Mouse (Mus musculus): ENCODE data around the gene Ipo4. TPM values are rescaled to one million over a fixed set of nuclear protein-coding genes. Genes with fewer than 3 reads are reported as not detected.

Ipo4 gene
- polyA plus RNA-seq, 1 experiment from 2014 or later: 67.1 TPM

DNA sequence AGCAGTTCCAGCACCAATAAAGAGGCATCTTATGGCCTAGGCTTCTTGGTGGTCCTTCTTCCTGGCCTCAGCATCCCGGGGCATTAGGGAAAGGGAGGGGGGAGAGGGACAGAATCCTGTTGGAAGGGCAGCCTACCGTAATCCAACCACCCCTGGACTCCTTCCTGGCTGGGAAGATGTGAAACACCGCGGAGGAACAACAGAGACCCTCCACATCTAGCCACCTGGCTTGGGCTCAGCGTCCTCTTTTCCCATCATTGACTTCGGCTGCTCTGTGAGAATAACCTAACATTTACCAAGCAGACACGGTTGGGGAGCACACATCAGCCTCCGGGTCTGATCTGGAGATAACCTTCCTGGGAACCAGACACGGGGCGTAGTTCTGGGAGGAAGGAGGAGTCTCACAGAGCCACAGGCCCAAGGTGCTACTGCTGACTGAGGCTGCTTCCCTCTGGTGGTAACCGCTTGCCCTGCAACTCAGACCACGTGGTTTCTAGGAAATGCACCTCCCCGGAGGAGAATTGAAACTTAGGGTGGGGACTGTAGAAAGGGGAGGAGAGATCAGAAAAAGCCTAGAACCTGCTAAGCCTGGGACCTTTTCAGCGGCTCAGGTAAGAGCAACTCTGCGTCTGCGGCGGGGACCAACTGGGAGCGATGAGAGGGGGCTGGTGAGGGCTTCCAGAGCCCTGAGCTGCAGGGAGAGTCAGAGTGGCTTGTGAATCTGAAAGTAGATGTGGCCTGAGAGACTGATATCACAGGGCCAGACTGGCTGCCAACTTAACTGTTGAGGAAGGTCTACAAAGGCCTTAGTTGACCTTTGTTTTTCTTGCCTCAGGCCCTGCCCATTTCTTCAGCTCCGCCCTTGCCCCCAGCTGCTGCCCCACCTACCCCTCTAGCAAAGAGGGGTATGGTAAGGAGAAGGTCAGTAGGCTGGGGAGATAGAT lies 31.9 kb downstream of the Ipo4 start:
- H3K9me3 ChIP-seq: no peaks in the 10 kb centered on the region
- peak; percentile 78 for ATAC-seq (ENCODE audit: extremely low read depth, insufficient number of reproducible peaks, low FRiP score, low TSS enrichment)
- H3K4me1 ChIP-seq: peaks cover 17% of the 10 kb centered on the region
- H3K4me2 ChIP-seq: peak overlapping the region; percentile 72
- 14% methylated on average over 19 of the region's 19 CpGs for WGBS
- H3K27me3 ChIP-seq (replicated peaks): no peaks in the 10 kb centered on the region
- H3K27ac ChIP-seq (replicated peaks): peak overlapping the region; percentile 84
- H3K36me3 ChIP-seq: peaks cover 88% of the 10 kb centered on the region
- peak overlapping the region; percentile 81 for H3K9ac ChIP-seq
- H3K4me3 ChIP-seq: peak overlapping the region; percentile 54

DNA sequence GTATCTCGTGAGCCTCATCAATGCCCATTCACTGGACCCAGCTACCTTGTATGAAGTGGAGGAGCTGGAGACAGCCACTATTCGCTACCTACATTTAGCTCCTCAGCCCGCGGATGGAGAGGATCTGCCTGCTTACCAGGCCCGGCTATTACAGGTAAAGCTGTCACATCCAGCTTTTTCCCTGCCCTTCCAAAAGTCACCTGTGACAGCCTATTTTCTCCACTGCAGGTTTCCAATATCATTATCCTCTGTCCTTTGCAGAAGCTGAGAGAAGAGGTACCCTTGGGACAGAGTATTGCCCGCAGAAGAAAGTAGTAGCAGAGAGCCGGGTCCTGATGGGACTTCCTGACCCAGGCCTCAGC lies 32.5 kb downstream of the Ipo4 start, which contains the start of gene Irf9:
Gene Irf9 (plus strand): TSS at position 301 of the 362 bp plus-strand sequence.
- peaks cover 88% of the 10 kb centered on the region for H3K36me3 ChIP-seq
- 79% methylated on average over 7 of the region's 7 CpGs for WGBS
- no peaks in the 10 kb centered on the region for H3K27me3 ChIP-seq (replicated peaks)

DNA sequence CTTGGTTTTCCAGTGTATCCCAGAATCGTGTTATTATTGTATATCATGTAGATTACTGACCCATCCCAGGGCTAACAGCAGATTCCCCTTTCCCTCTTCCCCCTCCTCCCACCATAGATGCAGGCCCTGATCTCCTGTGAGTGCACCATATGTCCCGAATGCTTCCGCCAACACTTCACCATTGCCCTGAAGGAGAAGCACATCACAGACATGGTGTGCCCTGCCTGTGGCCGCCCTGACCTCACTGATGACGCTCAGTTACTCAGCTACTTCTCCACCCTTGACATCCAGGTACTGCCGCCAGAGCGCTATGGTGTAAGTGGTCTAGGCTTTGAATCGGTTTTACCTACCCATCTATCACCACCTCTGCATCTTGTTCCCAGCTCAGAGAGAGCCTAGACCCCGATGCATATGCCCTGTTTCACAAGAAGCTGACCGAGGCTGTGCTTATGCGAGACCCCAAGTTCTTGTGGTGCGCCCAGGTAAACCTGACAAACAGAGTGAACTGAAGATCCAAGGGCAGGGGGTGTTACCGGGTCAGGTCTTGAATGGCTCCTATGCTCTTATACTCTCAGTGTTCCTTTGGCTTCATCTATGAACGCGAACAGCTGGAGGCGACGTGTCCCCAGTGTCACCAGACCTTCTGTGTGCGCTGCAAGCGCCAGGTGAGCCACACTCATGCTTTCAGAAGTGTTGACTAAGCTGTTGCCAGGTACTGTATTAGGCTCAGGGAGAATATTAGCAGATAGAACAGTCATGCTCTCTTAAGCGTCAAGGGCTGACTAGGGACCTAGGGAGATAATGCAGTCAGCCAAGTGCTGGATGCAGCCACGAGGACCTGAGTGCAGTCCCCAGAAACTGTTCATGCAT lies 37.0 kb downstream of the Ipo4 start:
- WGBS: 91% methylated on average over 21 of the region's 21 CpGs
- no peak for ATAC-seq (ENCODE audit: extremely low read depth, insufficient number of reproducible peaks, low FRiP score, low TSS enrichment)
- no peak overlapping the region for H3K9ac ChIP-seq
- H3K4me3 ChIP-seq: no peak overlapping the region
- peaks cover 11% of the 10 kb centered on the region; the same call in 1 of the 2 replicates for H3K4me1 ChIP-seq
- no peaks in the 10 kb centered on the region for H3K9me3 ChIP-seq
- no peak overlapping the region for H3K27ac ChIP-seq (replicated peaks)
- peaks cover 98% of the 10 kb centered on the region for H3K36me3 ChIP-seq
- H3K4me2 ChIP-seq: no peak overlapping the region
- no peaks in the 10 kb centered on the region for H3K27me3 ChIP-seq (replicated peaks)

More for the DNA sequence above, 32.5 kb downstream of the Ipo4 start, which contains the start of gene Irf9:
- Histone ChIP-seq H3K9me3 (no peaks in the 10 kb centered on the region), H3K9ac (peak within 1 kb of the TSS; percentile 81), H3K4me2 (peak within 1 kb of the TSS; percentile 72), H3K4me1 (peaks cover 17% of the 10 kb centered on the region), H3K27ac (replicated peaks) (peak within 1 kb of the TSS; percentile 84), H3K4me3 (peak within 1 kb of the TSS; percentile 54)
- no peak for ATAC-seq (ENCODE audit: extremely low read depth, insufficient number of reproducible peaks, low FRiP score, low TSS enrichment)

DNA sequence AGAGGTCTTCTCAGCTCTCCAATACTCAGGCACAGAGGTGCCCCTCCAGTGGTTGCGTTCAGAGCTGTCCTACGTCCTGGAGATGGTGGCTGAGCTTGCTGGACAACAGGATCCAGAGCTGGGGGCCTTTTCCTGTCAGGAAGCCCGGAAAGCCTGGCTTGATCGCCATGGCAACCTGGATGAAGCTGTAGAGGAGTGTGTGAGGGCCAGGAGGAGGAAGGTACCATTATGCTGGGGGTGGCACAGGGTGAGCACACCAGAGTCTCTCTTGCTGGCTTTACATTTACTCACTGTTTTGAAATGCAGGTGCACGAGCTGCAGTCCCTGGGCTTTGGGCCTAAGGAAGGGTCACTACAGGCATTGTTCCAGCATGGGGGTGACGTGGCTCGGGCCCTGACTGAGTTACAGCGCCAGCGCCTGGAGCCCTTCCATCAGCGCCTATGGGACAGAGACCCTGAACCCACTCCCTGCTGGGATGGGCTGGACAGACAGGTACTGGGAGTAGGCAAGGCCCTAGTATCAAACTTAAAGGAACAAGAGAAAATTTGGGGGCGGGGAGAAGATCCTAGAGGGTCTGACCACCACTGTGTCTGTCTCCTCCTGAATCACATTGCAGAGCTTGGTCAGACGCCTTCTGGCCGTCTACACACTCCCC lies 39.6 kb downstream of the Ipo4 start:
- Histone ChIP-seq H3K27ac (replicated peaks) (no peak overlapping the region), H3K36me3 (peaks cover 76% of the 10 kb centered on the region)
- WGBS: 81% methylated on average over 13 of the region's 13 CpGs

DNA sequence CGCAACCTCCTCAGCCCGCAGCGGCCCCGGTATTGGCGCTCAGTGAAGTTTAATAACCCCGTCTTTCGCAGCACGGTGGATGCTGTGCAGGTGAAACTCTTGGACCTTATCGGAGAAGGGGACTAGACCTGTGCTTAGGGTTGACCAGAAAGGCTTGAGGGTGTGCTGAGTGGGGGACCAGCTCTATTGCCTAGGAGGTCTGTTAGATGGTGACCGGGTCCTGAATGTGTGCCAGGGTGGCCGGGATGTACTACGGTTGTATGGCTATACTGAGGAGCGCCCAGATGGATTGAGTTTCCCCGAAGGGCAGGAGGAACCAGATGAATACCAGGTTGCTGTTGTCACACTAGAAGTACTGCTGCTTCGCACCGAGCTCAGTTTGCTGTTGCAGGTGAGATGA lies 43.5 kb downstream of the Ipo4 start:
- no peak for ATAC-seq (ENCODE audit: extremely low read depth, insufficient number of reproducible peaks, low FRiP score, low TSS enrichment)
- peak overlapping the region; percentile 99 for H3K27ac ChIP-seq (replicated peaks)
- WGBS: 4% methylated on average over 16 of the region's 16 CpGs
- peaks cover 61% of the 10 kb centered on the region for H3K36me3 ChIP-seq
- peak overlapping the region; percentile 96 for H3K9ac ChIP-seq
- H3K4me2 ChIP-seq: peak overlapping the region; percentile 96
- H3K9me3 ChIP-seq: no peaks in the 10 kb centered on the region
- H3K4me1 ChIP-seq: peaks cover 36% of the 10 kb centered on the region
- peak overlapping the region; percentile 95 for H3K4me3 ChIP-seq
- no peaks in the 10 kb centered on the region for H3K27me3 ChIP-seq (replicated peaks)

More for the DNA sequence above, 39.6 kb downstream of the Ipo4 start:
- peaks cover 24% of the 10 kb centered on the region for H3K4me1 ChIP-seq
- no peak for ATAC-seq (ENCODE audit: extremely low read depth, insufficient number of reproducible peaks, low FRiP score, low TSS enrichment)
- H3K9me3 ChIP-seq: no peaks in the 10 kb centered on the region
- no peak overlapping the region for H3K9ac ChIP-seq
- H3K27me3 ChIP-seq (replicated peaks): no peaks in the 10 kb centered on the region
- no peak overlapping the region for H3K4me3 ChIP-seq
- H3K4me2 ChIP-seq: no peak overlapping the region

DNA sequence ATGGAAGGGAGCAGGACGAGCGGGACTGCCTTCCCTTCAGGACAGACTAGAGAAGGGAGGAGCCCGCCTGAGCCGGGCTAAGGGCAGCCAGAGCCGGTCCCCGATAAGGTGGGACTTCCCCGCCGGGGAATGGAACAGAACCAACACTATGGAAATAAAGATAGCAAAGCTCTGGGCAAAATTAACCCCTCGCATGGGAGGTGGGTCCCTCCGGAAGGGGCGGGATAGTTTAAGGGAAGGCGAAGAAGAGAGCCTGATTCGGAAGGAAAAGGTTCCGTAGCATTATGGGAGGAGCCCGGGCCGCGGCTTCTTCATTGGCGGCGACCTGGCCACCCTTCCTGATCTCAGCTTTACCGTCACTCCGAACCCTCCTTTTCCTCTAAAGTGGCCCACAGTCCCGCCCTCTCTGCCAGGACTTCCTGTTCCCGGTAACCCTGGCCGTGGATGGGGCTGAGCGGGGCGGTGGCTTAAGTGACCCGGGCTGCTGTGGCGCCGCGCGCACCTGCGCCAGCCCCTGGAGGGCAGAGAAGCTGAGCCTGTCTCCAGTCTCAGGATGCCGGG lies 44.3 kb downstream of the Ipo4 start, which contains the start of gene Rnf31:
Gene Rnf31 (plus strand): TSS at position 378 of the 561 bp plus-strand sequence.
- peak within 1 kb of the TSS; percentile 95 for H3K4me3 ChIP-seq
- H3K27ac ChIP-seq (replicated peaks): peak within 1 kb of the TSS; percentile 99
- no peaks in the 10 kb centered on the region for H3K27me3 ChIP-seq (replicated peaks)
- H3K9me3 ChIP-seq: no peaks in the 10 kb centered on the region
- peak within 1 kb of the TSS; percentile 96 for H3K4me2 ChIP-seq
- ATAC-seq (ENCODE audit: extremely low read depth, insufficient number of reproducible peaks, low FRiP score, low TSS enrichment): peak; percentile 76
- H3K9ac ChIP-seq: peak within 1 kb of the TSS; percentile 96
- H3K4me1 ChIP-seq: peaks cover 36% of the 10 kb centered on the region
- under 1% methylated on average over 33 of the region's 33 CpGs for WGBS
- H3K36me3 ChIP-seq: peaks cover 60% of the 10 kb centered on the region

DNA sequence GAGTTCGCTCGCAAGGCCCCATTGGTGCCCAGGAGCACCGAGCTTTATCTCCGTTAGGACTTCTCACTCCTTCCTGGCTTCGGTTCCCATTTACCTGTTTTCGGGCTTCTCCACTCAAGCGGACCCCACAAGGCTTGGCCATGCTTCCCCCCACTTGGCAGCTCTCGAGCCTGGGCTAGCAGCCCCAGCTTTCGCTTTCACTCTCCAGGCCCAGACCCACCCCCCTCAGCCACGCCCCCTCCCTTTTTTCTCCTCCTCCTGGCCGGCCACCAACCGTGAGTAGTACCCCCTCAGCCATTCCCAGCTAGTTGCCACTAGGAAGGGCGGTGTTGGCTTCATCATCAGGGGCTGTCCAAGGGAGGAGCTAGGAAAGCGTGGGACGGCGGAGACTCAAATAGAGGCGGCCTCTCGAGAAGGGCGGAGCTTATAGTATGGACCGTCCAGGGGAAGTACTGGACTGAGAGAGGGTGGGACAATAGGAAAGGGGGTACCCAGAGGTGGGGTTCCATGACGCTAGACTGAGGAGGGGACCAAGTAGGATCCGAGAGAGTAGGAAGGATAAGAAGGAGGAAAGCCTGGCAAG lies 44.9 kb downstream of the Ipo4 start, which contains the start of gene Psme2:
Gene Psme2 (minus strand): TSS at position 366 of the 583 bp plus-strand sequence.
- peaks cover 40% of the 10 kb centered on the region for H3K4me1 ChIP-seq
- peaks cover 54% of the 10 kb centered on the region for H3K36me3 ChIP-seq
- peak within 1 kb of the TSS; percentile 99 for H3K27ac ChIP-seq (replicated peaks)
- H3K9ac ChIP-seq: peak within 1 kb of the TSS; percentile 96
- no peaks in the 10 kb centered on the region for H3K27me3 ChIP-seq (replicated peaks)
- H3K4me2 ChIP-seq: peak within 1 kb of the TSS; percentile 96
- no peaks in the 10 kb centered on the region for H3K9me3 ChIP-seq
- H3K4me3 ChIP-seq: peak within 1 kb of the TSS; percentile 95
- ATAC-seq (ENCODE audit: extremely low read depth, insufficient number of reproducible peaks, low FRiP score, low TSS enrichment): peak; percentile 91
- WGBS: under 1% methylated on average over 22 of the region's 22 CpGs

DNA sequence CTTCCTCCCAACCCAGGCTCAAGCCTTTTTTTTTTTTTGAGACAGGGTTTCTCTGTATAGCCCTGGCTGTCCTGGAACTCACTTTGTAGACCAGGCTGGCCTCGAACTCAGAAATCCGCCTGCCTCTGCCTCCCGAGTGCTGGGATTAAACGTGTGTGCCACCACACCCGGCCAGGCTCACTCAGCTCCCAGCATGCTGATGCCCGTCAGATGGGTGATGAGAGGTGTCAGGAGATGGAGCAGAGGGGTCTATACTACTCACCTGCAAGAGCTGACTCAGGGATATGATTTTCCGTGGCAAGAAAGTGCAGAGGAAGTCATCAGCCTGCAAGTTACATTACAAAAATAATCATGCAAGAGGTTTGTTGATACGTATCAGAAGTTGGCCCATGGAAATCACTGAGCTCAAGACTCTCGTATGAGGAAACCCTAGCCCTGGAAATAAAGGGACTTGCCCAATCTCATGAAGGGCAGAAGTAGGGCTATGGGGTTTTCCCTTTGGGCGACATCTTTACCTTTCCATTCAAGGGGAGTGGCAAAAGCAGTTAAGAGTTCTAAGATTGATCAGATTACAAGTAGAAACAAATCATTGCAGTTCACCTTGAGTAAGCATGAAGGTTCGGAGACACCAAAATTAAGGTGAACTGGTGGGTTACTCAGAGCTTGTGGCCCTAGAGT lies 45.8 kb downstream of the Ipo4 start:
- peak overlapping the region; percentile 95 for H3K4me3 ChIP-seq

DNA sequence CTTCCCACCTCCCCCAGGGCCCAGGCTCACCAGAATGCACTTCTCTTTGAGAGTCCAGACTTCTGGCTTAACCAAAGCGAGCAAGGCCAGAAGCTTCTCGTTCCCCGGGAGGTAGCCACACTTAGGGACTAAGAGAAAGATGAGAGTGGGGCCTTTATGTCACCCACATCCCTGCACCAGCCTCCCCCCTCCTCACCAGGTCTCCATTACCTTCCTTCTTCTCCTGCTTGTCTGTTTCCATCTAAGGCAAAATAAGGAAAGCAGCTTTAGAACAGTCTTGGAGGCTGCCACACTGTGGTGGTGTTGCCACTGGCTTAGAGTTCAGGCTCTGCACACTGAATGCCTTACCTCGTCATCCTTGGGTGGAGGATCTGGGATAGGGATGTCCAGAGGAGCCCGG lies 46.5 kb downstream of the Ipo4 start:
- no peak overlapping the region for H3K27ac ChIP-seq (replicated peaks)
- no peak for ATAC-seq (ENCODE audit: extremely low read depth, insufficient number of reproducible peaks, low FRiP score, low TSS enrichment)
- 89% methylated on average over 5 of the region's 5 CpGs for WGBS
- H3K27me3 ChIP-seq (replicated peaks): no peaks in the 10 kb centered on the region
- H3K36me3 ChIP-seq: peaks cover 38% of the 10 kb centered on the region
- no peak overlapping the region for H3K4me2 ChIP-seq
- H3K9ac ChIP-seq: no peak overlapping the region
- no peak overlapping the region for H3K4me3 ChIP-seq
- H3K9me3 ChIP-seq: no peaks in the 10 kb centered on the region
- peaks cover 44% of the 10 kb centered on the region for H3K4me1 ChIP-seq

More for the DNA sequence above, 45.8 kb downstream of the Ipo4 start:
- Histone ChIP-seq H3K4me2 (peak overlapping the region; percentile 96), H3K36me3 (peaks cover 45% of the 10 kb centered on the region), H3K4me1 (peaks cover 40% of the 10 kb centered on the region), H3K27me3 (replicated peaks) (no peaks in the 10 kb centered on the region), H3K9me3 (no peaks in the 10 kb centered on the region), H3K27ac (replicated peaks) (peak overlapping the region; percentile 99), H3K9ac (peak overlapping the region; percentile 88)
- WGBS: 81% methylated on average over 11 of the region's 11 CpGs
- ATAC-seq (ENCODE audit: extremely low read depth, insufficient number of reproducible peaks, low FRiP score, low TSS enrichment): no peak

DNA sequence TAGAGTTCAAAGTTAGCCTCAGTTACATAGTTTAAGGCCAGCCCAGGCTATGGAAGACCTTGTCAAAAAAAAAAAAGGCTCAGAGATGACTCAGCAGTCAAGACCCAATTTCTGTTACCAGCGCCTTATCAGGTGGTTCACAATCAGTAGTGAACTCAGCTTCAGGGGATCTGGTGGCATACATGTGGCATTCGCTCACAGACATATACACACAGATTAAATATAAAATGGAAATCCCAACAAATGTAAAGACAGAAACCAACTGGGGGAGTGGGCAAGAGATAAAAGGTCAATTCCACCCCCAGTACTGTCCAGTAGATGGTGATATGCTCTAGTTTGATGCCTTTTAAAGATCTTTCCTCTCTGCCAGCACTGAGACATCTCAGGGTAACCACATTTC lies 49.6 kb downstream of the Ipo4 start:
- Histone ChIP-seq H3K4me1 (peaks cover 30% of the 10 kb centered on the region), H3K27ac (replicated peaks) (no peak overlapping the region)

More for the DNA sequence above, 49.6 kb downstream of the Ipo4 start:
- Histone ChIP-seq H3K9me3 (no peaks in the 10 kb centered on the region), H3K9ac (no peak overlapping the region), H3K4me2 (no peak overlapping the region), H3K4me3 (no peak overlapping the region), H3K27me3 (replicated peaks) (no peaks in the 10 kb centered on the region), H3K36me3 (peaks cover 46% of the 10 kb centered on the region)
- WGBS: 78% methylated on average over 2 of the region's 2 CpGs
- no peak for ATAC-seq (ENCODE audit: extremely low read depth, insufficient number of reproducible peaks, low FRiP score, low TSS enrichment)
